Mouse (Mus musculus): ENCODE measurements around the gene Wdr54.
A peak's percentile ranks its signal among the peaks of the same experiment; 100 is the strongest.

Wdr54 gene

DNA sequence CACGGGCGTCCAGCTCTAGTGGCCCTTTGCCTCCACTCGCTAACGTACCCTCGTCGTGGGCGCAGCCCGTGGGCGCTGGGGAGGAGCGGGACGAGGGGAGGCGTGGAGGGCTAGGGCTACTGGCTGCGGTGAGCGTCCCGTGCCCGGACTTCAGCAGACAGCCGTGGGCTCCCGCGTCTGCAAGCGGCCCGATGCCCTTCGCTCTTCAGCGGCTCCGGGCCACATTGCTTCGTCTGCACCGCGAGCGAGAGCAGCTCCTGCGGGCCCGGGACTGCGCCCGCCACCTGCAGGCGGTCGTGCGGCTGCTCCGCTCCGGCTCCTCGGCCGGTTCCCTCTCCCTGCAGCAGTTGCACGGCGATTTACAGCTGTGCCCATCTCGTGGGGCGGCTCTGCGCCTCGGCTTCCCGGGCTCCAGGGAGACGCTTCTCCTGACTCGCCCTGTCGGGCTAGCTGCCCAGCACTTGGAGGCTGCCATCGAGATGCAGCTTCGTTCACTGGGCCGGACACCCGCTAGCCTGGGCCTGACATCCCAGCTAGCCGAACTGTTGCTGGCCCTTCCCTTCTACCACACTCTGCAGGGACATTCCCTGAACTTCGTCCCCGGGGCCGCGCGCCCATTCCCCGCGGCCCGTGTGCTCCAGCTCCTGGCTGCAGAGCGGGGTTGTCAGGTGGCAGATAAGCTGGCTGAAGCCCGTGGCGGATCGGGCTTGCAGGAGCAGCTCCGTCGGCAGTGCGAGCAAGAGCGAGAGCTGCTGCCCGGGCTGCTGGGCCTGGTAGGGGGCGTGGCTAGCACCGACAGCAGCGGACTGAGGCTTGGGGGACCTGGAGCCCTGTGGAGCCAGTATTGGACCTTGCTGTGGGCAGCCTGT is 54.3 kb downstream of the Wdr54 start:
- DNase-seq, result peak; percentile 58

DNA sequence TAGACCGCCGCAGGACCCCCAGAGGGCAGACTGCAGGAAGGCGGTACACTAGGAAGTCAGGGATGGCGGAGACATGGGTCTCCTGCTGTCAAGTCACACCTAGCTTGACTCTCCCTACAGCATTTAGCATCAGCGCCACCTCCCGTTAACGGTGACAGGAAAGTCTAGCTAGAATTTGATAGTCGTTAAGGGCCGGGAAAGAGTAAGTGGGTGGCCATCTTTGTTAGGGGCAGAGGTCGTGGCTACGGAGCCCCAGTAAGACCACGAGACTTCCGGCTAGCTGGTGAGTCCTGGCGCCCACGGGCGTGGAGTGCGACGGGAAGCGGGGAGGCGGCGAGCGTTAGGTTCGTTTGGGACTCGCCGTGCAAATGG is 54.9 kb downstream of the Wdr54 start, which contains the start of the genes Ccdc142 and Gm42688:
TSS of gene Ccdc142 (plus strand) at position 286 of the 372 bp plus-strand sequence.
TSS of gene Gm42688 (plus strand) at position 302 of the 372 bp plus-strand sequence.
- peak; percentile 94 for DNase-seq

Measured in kidney, adult 11 months (tissue).